Mouse (Mus musculus): ENCODE measurements around the gene 5031439G07Rik.
"Not testable (repeated sequence)": the region's sequence is repeated elsewhere in the genome, so short reads cannot be mapped to it uniquely, and the experiment has no call there.

5031439G07Rik gene

DNA sequence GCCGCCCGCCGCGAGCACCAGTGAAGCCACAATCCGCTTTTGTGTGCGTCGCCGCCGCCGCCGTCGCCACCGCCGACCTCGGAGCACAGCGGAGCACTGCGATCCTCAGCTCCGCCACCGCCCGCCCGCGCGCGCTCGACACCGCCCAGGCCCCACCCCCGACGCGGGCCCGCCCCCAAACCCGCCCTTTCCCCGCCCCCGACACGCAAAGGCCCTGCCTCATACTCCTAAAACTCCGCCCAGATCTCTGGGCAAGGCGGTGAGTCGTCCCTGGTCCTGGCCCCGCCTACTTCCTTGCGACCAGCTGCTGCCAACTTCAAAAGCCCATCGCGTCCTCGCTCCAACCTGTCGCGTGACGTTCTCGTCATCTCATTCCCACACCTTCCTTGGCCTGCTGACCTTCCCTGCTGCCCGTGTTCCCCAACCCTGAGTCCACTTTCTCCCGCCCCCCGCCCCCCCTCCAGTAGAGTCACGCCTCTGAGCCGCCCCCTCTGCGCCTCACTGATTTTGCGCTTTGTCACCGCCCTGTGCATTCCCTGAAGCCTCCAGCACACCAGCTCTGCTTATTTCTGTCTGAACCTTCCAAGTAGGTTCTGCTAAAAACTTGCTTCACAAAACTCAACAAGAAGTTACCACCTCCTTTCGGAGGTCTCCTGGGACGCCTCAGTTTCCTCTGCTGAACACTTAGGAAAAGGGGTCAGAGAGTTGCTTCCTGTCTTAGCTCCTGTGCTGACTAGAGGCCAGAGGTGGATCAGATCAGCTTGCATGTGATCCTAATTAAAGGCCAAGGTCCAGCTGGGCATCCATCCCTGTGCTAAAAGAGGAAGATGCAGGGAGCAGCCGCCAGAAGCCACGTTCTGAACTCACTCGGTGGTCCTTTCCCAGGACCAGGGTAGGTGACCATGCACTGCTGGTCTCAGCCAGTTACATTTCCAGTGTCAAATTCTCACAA lies at the start of gene 5031439G07Rik:
Gene 5031439G07Rik, minus strand, starts transcription at position 678 of the 952 bp plus-strand sequence.
- peak; percentile 94 for DNase-seq (ENCODE audit: low read depth, low spot score)

DNA sequence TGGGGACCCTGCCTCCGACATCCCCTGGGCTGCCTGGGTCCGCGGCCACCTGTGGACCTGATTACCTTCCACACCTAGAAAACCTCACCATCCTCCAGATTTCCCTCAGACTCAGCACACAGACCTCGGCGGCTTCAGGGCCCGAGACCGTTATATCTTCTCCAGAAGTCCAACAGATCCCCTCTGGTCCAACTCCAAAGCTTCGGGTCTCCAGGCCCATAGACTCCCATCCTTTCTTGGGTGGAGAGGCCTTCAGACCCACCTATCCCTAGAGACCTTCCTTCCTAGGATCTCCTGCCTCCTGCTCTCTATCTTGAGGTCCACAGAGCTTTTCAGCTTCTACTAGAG lies 49.0 kb upstream of the 5031439G07Rik start:
- no peak for DNase-seq (ENCODE audit: low read depth, low spot score)

DNA sequence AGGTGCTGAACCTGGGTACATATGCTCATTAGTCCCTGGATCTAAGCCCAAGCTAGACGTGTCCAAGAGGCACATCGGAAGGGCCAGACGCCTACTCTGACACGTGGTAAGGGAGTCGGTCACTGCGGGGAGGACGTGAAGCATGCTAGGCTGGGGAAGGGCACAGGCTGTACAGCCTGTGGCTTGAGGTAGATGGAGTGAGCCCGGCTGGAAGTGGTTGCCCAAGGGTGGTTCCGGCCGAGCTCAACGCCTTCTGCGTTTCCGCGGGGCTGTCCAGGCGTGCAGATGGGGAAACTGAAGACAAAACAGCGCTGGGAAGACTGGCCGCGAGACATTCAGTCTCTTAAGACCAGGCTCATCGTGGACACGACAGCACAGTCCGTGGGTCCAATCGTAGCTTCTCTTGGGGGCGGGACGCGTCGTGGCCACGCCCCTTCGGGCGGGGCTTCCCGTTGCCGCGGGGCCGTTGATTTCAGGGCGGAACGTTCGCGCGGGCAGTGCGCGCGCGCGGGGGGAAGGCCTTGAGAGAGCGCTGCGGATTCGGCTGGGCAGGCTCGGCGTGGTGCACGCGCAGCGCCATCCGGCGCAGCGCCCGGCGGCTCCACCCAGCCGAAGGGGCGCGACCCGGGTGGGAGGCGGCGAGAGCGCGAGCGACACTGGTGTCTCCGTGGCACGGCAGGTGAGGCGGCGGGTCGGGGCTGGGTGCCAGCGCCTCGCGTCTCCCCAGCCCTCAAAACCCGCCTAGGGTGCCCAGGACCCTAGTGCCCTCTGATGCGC lies 48.4 kb upstream of the 5031439G07Rik start:
- DNase-seq (ENCODE audit: low read depth, low spot score): peak; percentile 97

DNA sequence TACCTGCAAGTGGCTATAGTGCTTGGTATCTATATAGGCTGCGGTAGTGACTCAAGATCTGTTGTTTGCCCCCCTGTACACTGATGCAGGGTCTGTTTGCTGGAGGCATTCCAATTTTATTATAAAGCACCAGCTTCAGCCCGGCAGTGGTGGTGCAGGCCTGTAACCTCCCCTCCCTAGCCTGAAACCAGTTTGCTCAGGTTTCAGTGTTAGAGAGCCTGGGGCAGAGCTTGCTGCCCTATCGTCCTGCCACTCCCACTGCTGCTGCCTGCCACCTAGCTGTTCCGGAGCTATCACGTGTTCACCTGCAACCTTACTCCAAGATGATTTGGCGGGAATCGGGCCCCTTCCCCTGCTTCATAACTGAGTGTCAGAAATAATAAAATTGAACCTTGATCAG lies 45.6 kb upstream of the 5031439G07Rik start:
- not testable (repeated sequence) for DNase-seq (ENCODE audit: low read depth, low spot score)

DNA sequence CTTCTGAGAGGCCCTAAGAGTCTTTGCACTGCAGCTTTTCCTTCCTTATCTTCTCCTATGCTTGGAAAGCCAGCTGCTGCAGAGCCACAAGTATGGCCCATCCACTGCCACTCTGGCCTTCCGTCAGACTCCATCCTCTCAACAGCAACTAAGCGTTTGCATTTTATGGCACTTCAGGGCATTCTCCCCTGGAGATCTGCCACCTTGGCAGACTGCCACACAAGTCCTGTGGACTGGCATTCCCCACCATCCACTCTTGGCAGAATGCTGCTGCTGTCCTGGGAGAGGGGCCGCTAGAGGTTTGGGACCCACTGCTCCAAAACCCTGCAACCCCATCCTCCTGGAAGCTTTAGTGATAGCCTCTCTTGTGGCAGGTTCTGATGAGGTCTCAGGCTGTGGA lies 43.5 kb upstream of the 5031439G07Rik start:
- no peak for DNase-seq (ENCODE audit: low read depth, low spot score)

DNA sequence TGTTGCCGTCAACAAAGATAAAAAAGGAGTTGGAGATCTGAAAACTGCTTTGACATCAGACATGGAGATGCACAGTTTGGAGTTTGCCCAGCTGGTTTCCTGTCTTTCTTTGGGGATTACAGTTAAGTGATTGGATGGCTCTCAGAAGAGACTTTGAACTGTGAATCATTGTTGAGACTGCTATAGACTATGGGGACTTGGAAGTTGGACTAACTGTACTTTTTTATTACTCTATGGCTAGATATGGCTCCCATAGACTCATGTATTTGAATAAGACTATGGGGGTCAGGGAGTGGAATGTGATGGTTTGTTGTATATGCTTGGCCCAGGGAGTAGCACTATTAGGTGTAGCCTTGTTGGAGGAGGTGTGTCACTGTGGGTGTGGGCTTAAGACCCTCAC lies 42.3 kb upstream of the 5031439G07Rik start:
- not testable (repeated sequence) for DNase-seq (ENCODE audit: low read depth, low spot score)

DNA sequence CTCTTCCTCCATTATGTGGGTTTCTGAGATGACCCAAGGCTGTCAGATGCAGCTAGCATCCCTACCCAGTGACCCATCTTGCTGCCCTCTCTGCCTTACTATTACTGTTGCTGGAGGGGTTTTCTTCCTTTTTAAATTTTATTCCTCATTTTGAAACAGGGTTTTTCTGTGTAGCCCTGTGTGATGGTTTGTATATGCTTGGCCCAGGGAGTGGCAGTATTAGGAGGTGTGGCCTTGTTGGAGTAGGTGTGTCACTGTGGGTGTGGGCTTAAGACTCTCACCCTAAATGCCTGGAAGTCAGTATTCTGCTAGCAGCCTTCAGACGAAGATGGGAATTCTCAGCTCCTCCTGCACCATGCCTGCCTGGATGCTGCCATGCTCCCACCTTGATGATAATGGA lies 40.3 kb upstream of the 5031439G07Rik start, which contains the start of gene Fam118a:
Gene Fam118a, plus strand, starts transcription at position 301 of the 400 bp plus-strand sequence.
- not testable (repeated sequence) for DNase-seq (ENCODE audit: low read depth, low spot score)

DNA sequence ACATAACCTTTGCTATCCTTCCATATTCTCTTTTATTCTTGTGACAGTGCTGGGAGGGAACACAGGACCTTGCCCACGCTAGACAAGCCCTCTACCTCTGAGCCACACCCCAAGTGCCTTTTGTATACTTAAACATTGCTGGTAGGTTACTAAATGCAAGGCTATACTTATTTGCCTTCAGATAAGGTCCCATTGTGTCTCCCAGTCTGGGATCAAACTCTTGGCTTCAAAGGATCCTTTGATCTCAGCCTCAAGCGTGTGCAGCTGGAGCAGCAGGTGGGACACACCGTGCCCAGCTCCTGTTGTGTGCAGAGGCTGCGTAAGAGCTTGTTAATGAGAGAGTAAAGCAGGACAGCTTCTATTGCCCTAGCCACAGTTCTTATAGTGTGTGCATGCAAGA lies 39.4 kb upstream of the 5031439G07Rik start:
- DNase-seq (ENCODE audit: low read depth, low spot score): no peak

DNA sequence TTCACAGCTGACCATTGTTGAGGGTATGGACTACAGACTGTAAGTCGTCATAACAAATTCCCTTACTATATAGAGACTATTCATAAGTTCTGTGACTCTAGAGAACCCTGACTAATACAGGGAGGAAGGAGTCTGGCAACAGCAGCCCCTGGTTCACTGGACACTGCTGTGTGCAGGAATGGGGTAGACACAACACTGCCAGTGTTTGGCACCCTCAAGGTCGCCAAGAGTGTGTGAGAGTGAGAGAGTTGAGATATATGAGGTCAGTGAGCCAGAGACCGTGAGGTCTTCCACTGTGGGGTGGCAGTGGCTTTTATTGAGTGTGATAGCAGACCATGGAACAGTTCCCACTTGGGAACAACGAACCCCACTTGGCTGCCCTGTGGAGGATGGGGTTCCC lies 37.8 kb upstream of the 5031439G07Rik start:
- no peak for DNase-seq (ENCODE audit: low read depth, low spot score)

DNA sequence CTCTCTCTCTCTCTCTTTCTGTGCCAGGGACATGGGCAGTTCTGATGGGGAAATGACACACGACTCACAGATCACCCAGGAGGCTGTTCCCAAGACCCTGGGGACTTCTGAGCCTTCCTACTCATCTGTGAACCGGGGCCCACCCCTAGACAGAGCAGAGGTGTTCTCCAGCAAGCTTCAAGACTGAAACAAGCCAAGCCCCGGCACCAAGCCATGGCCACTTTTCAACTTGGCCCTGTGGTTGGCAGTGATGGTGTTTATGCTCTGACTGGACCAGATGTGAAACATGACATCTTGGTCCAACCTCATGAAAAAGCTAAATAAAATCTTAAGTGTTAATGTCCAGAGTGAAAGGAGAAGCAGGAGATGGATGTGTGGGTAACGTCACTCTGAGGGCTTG lies 33.9 kb upstream of the 5031439G07Rik start:
- no peak for DNase-seq (ENCODE audit: low read depth, low spot score)

DNA sequence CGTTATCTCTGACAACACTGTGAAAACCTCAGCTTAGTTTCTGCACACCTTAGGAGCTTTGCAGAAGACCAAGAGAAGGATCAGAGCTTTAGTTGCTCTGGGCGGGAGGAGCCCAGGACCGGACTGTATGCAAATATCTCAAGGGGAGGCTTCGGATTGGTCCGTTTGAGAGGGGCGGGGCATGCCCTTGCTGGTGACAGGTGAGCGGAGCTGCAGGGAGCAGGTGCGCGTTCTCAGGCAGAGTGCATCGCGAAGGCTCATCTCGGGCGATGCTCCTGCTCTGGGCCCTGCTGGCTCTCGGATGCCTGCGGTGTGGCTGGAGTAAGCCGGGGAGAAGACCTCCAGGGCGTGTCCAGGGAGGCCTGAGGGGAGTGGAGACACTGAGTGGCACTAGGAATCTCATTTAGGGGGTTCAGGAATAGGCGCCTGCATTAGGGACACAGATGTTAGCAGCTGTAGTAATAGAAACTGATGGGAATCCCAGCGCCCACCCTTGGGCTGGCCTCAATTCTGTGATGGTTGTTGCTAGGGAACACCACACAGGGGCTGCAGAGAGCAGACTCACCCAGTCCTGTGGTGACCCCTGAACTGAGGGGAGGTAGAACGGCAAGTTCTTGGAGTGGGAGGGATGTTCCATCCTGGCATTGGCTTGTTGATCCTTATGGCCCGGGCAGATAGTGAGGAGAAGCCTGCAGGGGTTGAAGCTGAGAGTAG lies 28.8 kb upstream of the 5031439G07Rik start, which contains the start of gene Upk3a:
Gene Upk3a, plus strand, starts transcription at position 191 of the 714 bp plus-strand sequence.
- DNase-seq (ENCODE audit: low read depth, low spot score): no peak

DNA sequence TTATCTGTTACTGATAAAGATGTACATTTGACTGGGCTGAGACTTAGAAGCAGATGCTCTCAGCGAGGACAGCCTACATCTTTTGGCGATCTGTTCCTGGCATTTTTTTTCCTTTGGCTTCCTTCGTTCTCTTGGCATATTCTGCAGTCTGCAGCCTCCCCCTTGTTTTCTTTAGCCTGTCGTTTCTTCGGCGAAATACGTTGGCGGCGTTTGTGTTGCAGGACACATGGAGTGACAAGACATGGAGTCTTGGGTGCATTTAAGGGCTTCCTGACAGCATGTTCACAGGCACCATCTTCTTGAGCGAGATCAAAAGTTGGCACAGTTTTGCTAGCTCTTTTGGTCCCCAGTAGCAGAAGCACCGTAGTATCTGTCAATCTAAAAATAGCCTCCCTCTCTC lies 27.4 kb upstream of the 5031439G07Rik start:
- no peak for DNase-seq (ENCODE audit: low read depth, low spot score)

DNA sequence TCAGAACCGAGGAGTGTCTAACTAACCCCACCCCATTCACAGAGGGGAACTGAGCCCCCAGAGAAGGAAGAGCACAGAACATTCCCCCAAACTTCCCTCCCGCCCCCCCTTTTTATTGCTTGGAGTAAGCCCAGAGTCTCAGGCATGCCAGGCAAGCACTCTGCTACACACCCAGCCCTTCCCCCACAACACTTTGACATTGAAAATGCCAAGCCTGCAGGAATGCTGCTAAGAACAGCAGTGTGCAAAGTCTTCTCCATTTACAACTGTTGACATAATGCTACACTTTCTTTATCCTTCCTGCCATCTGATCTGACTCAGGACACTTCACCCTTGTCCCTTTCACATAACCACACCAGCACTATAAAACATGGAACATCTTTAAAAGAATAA lies 24.3 kb upstream of the 5031439G07Rik start:
- DNase-seq (ENCODE audit: low read depth, low spot score): no peak

DNA sequence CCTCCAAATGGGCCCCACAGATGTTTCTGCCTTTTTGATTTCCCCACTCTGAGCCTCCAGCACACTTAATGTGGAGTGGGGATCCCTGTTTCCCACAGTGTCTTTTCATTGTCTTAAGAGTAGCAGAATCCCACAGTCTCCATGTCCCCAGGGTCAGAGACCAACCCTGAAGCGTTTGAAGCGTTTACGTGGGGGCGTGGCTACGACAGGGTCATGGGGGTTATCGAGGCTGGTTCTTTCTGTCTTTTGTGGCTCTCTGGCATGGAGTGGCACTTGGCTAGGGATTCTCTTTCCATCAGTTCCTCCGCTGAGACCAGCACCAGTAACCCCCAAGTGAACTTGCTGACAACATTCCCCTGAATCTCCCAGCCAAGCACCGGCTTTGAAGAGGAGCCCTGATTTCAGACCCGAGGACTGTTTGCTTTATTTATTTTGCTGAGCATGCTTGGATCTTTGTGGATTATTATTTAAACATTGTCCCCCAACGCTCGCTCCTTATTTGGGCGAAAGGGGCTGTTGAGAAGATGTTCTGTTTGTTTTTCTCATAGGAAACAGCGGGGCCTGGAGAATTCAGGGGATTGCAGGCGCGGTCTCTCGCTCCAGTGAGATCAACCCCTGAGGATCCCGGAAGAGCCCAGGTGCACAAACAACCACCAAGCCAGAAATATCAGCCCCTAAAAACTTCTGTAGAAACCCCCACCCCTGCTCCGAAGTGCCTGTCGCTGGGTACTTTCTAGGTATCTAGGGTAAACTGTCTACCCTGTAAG lies 23.7 kb upstream of the 5031439G07Rik start:
- DNase-seq (ENCODE audit: low read depth, low spot score): no peak

DNA sequence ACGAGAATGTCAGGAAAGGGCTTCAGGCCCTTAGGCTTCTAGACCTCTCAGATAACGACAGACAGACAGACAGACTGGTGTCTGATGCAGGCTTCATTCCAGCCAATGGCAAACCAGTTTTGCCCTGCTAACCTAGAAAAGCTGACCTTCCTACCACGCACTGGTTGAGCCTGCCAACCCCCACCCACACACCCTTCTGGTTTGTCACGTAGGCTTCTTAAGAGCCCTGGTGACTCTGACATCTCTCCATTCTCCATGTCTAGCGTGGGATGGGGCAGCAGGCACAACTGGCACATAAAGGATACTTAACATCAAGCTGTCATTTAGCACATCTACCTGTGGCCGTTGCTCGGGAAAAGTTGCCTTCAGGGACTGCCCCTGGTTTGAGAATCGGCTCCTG lies 21.3 kb upstream of the 5031439G07Rik start:
- no peak for DNase-seq (ENCODE audit: low read depth, low spot score)

DNA sequence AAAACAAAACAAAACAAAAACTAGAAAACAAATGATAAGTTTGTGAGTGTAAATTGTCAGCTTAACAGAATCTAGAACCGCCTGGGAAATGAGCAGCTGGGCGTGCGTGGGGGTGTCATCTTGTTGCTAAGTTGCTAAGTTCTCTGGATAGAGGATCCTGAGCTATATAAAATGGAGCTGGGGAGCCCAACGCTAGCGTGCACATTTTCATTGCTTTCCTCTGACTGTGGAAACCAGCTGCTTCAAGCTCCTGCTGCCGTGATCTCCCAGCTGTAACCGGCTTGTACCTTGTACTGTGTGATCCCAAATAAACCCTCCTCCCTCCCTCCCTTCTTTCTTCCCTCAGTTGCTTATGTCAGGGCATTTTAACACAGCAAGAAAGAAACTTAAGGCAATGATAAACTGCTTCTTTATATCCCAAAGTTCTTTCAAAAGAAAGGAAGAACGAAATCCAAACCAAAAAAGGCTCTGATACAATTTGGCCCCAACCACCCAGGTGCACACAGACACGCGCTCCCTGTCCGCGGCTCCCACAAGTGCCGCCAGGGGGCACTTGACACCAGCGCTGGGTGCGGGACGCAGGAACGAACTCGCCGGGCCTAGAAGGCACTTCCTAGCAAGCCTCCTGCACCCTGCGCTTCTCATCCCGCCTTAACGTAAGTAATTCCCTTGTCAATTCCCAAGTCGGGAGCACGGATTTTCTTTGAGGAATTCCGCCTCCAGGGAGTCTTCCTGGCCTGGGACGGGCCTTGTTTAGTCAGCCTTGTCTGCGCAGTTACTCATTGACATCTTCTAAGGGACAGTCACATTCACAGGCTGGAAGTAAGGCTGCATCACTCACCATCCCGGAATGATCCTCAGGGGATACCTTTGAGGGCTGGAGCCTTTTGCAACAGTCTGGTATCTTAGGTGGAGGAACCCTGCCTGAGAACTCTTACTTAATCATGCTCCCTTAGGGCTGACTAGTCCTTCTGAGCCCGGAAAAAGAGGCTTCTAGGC lies 12.9 kb upstream of the 5031439G07Rik start:
- DNase-seq (ENCODE audit: low read depth, low spot score): peak; percentile 59

DNA sequence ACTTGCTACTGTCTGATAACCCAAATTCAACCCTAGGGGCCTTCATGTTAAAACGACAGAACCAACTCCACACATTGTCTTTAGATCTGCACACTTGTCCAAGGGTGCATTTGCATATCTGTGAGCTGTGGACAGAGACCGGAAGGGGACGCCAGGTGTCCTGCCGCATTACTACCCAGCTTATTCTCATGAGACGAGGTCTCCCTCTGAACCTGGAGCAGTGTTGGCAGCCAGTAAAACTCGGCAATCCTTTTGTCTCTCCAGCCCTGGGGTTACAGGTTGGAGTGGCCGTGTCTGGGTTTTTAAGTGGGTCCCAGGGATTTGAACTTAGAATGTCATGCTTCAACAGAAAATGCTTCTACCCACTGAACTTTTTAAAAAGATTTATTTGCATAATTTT lies 11.6 kb upstream of the 5031439G07Rik start:
- no peak for DNase-seq (ENCODE audit: low read depth, low spot score)

DNA sequence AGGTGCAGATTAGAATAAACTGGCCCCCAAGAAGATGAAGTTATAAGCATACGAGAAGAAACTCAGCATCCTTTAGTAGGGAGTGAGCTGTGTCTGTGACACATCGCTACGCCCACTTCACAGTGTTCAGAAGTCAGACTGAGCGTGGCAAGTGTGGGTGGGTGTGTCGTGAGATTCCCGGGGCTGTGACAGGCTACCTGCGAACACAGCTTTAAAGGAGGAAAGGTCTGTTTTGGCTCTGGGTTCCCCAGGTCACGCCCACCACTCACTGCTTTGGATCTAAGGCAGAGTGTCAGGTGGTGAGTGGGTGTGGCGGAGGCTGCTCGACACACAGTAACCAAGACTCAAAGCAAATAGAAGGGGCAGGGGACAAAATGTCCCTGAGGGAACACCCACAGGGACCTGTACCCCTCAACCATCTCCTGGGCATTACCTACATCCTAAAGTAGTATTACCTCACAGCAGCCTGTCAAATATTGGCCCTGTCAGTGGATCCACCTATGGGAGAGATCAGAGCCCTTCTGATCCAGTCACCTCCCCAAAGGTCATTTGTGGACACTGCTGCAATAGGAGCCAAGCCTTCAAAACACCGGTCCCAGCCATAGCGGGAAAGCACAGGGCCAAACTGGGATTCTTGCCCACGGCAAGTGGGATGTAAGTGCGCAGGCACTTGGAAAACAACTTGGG lies 9.6 kb upstream of the 5031439G07Rik start:
- no peak for DNase-seq (ENCODE audit: low read depth, low spot score)

DNA sequence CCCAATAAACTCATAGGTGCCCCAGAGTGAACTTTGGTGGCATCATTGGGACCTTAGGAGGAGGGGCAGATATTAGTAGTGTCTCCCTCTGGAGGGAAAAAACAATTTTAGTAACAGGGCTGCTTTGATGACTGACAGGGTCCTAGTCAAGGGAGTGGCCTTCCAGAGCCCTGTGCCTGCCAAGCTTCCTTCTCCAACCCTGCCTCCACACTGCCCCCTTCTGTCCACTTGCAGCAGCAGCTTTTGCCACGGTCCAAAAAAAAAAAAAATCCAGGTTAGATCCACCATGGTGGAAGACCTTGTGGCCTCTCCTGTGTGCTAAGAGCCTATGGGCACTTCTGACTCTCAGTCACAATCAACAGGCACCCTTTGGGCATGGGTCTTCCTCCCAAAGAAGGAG lies 7.6 kb upstream of the 5031439G07Rik start:
- DNase-seq (ENCODE audit: low read depth, low spot score): peak; percentile 46
